Mouse (Mus musculus) limb, embryonic 11.5 days (tissue): ENCODE measurements around the gene Spem1. TPM values are rescaled to one million over a fixed set of nuclear protein-coding genes. Genes with fewer than 3 reads are reported as not detected.

ENCODE experiments used
- ATAC-seq: fragments of 200-750 bp; cut with Nextera tagmentation; 2 replicates; pipeline ENCODE4 v1.8.0; 2017; ENCODE audit warnings: low read depth; ENCODE audit not compliant: insufficient number of reproducible peaks, low FRiP score, low TSS enrichment
- DNase-seq: peaks from one replicate; pipeline ENCODE4 v3.0.0-alpha.2; 2015; ENCODE audit warnings: low spot score
- H3K27ac ChIP-seq: fragments of 300-500 bp; sonication (generic); replicated peaks from 2 replicates; pipeline ENCODE4 v1.5.1; 2014; ENCODE audit warnings: low read depth, mild to moderate bottlenecking, low read length
- H3K27me3 ChIP-seq: fragments of 300-500 bp; sonication (generic); 2 replicates; pipeline ENCODE4 v1.6.1; 2014; ENCODE audit warnings: mild to moderate bottlenecking, low read length, mixed read lengths; ENCODE audit not compliant: control insufficient read depth, insufficient read depth
- H3K36me3 ChIP-seq: fragments of 300-500 bp; sonication (generic); 2 replicates; pipeline ENCODE4 v1.6.1; 2014; ENCODE audit warnings: mild to moderate bottlenecking, low read length, moderate library complexity, mixed read lengths; ENCODE audit not compliant: control insufficient read depth, insufficient read depth
- H3K4me1 ChIP-seq: fragments of 300-500 bp; sonication (generic); 2 replicates; pipeline ENCODE4 v1.6.1; 2014; ENCODE audit warnings: low read length, mixed read lengths; ENCODE audit not compliant: control insufficient read depth, insufficient read depth
- H3K4me2 ChIP-seq: fragments of 300-500 bp; sonication (generic); 2 replicates; pipeline ENCODE4 v1.6.1; 2014; ENCODE audit warnings: low read depth, mild to moderate bottlenecking, moderate library complexity; ENCODE audit not compliant: severe bottlenecking
- H3K4me3 ChIP-seq: fragments of 300-500 bp; sonication (generic); 2 replicates; pipeline ENCODE4 v1.5.1; 2014; ENCODE audit warnings: low read depth, low read length
- H3K9ac ChIP-seq: fragments of 300-500 bp; sonication (generic); 2 replicates; pipeline ENCODE4 v1.6.1; 2014; ENCODE audit warnings: mild to moderate bottlenecking, low read length
- H3K9me3 ChIP-seq: fragments of 300-500 bp; sonication (generic); 2 replicates; pipeline ENCODE4 v1.6.1; 2016; ENCODE audit warnings: low read length; ENCODE audit not compliant: control insufficient read depth
- WGBS: fragments of 180-500 bp; shearing (Covaris S2); extraction: QIAGEN DNeasy Blood & Tissue Kit; methylation state at CpG from one replicate; pipeline ENCODE4 v1.1.7; 2014; 5-methylcytosine and 5-hydroxymethylcytosine counted together
- polyA plus RNA-seq: library from polyadenylated mRNA; unstranded; fragments of >200 nt; fragmentation: Nextera tagmentation; extraction: Ambion mirVana; gene quantifications from 2 replicates; pipeline ENCODE4 v1.2.1, GENCODE M21; 2014

Spem1 gene
- polyA plus RNA-seq, 1 experiment from 2014 or later = 0.15 TPM

GRCm38 (mm10) chr11:69804972-69805909 lies 16.7 kb downstream of the Spem1 start, which contains the start of gene Tmem102:
TSS of gene Tmem102 (minus strand) at chr11:69805624.
- Histone ChIP-seq H3K4me3 (no peak within 1 kb of the TSS; the same call in 1 of the 2 replicates), H3K4me1 (peaks cover 33% of the 10 kb centered on the region), H3K9ac (no peak within 1 kb of the TSS; the same call in 1 of the 2 replicates), H3K4me2 (peak within 1 kb of the TSS; percentile 85; the same call in 1 of the 2 replicates), H3K9me3 (no peaks in the 10 kb centered on the region), H3K27ac (no peak within 1 kb of the TSS), H3K36me3 (no peaks in the 10 kb centered on the region), H3K27me3 (peaks cover 57% of the 10 kb centered on the region)
- peak; percentile 38 for DNase-seq
- WGBS = 6% methylated on average over 29 of the region's 29 CpGs
- no peak for ATAC-seq

- Histone ChIP-seq H3K4me2 (peak overlapping the region; percentile 85; the same call in 1 of the 2 replicates), H3K27ac (no peak overlapping the region), H3K4me3 (no peak overlapping the region; the same call in 1 of the 2 replicates), H3K36me3 (no peaks in the 10 kb centered on the region), H3K9me3 (no peaks in the 10 kb centered on the region), H3K9ac (no peak overlapping the region), H3K27me3 (peaks cover 61% of the 10 kb centered on the region), H3K4me1 (peaks cover 40% of the 10 kb centered on the region)
- 3% methylated on average over 12 of the region's 12 CpGs for WGBS
- DNase-seq (peak; percentile 41), ATAC-seq (no peak)
These were observed 17.4 kb downstream of the Spem1 start for GRCm38 (mm10) chr11:69804652-69804940.

- Histone ChIP-seq H3K36me3 (no peaks in the 10 kb centered on the region), H3K27me3 (peaks cover 62% of the 10 kb centered on the region), H3K9me3 (no peaks in the 10 kb centered on the region), H3K4me1 (peaks cover 42% of the 10 kb centered on the region), H3K4me3 (peak overlapping the region; percentile 46), H3K27ac (no peak overlapping the region), H3K9ac (peak overlapping the region; percentile 41; the same call in 1 of the 2 replicates), H3K4me2 (peak overlapping the region; percentile 85)
- 1% methylated on average over 60 of the region's 60 CpGs for WGBS
- no peak for ATAC-seq
- DNase-seq = peak; percentile 79
These were observed 18.0 kb downstream of the Spem1 start for GRCm38 (mm10) chr11:69803786-69804651.

GRCm38 (mm10) chr11:69803328-69803727 lies 18.7 kb downstream of the Spem1 start:
- WGBS = 2% methylated on average over 12 of the region's 12 CpGs
- Histone ChIP-seq H3K4me3 (peak overlapping the region; percentile 46), H3K4me1 (peaks cover 42% of the 10 kb centered on the region), H3K36me3 (no peaks in the 10 kb centered on the region), H3K4me2 (peak overlapping the region; percentile 85), H3K9ac (no peak overlapping the region; the same call in 1 of the 2 replicates), H3K9me3 (no peaks in the 10 kb centered on the region), H3K27me3 (peaks cover 65% of the 10 kb centered on the region), H3K27ac (no peak overlapping the region)
- ATAC-seq = no peak
- DNase-seq = no peak

- Histone ChIP-seq H3K27ac (no peak overlapping the region), H3K4me3 (peak overlapping the region; percentile 46), H3K27me3 (peaks cover 72% of the 10 kb centered on the region), H3K36me3 (no peaks in the 10 kb centered on the region), H3K4me1 (peaks cover 42% of the 10 kb centered on the region), H3K4me2 (peak overlapping the region; percentile 85), H3K9ac (peak overlapping the region; percentile 34; the same call in 1 of the 2 replicates), H3K9me3 (no peaks in the 10 kb centered on the region)
- under 1% methylated on average over 33 of the region's 33 CpGs for WGBS
- ATAC-seq = no peak
- DNase-seq = peak; percentile 83
These were observed 19.3 kb downstream of the Spem1 start for GRCm38 (mm10) chr11:69802648-69803105.

- Histone ChIP-seq H3K9me3 (no peaks in the 10 kb centered on the region), H3K4me2 (peak within 1 kb of the TSS; percentile 91), H3K4me1 (peaks cover 42% of the 10 kb centered on the region), H3K36me3 (no peaks in the 10 kb centered on the region), H3K9ac (peak within 1 kb of the TSS; percentile 68), H3K27me3 (peaks cover 70% of the 10 kb centered on the region), H3K27ac (0 out of 2 replicates have a peak within 1 kb of the TSS, but pooled peaks have one; percentile 42), H3K4me3 (peak within 1 kb of the TSS; percentile 46)
- no peak for ATAC-seq
- 2% methylated on average over 33 of the region's 33 CpGs for WGBS
- peak; percentile 32 for DNase-seq
These were observed 20.5 kb downstream of the Spem1 start, which contains the start of gene Fgf11 for GRCm38 (mm10) chr11:69801379-69801977. TSS of gene Fgf11 (minus strand) at chr11:69801857.

GRCm38 (mm10) chr11:69800392-69801197 lies 21.4 kb downstream of the Spem1 start:
- Histone ChIP-seq H3K4me3 (peak overlapping the region; percentile 46), H3K4me1 (peaks cover 42% of the 10 kb centered on the region), H3K9ac (peak overlapping the region; percentile 68), H3K27ac (0 out of 2 replicates have a peak overlapping the region, but pooled peaks have one; percentile 42), H3K27me3 (peaks cover 65% of the 10 kb centered on the region), H3K9me3 (no peaks in the 10 kb centered on the region), H3K36me3 (no peaks in the 10 kb centered on the region), H3K4me2 (peak overlapping the region; percentile 91)
- under 1% methylated on average over 36 of the region's 36 CpGs for WGBS
- DNase-seq (peak; percentile 83), ATAC-seq (peak; percentile 61; the same call in 1 of the 2 replicates)
